Mouse (Mus musculus) spleen, postnatal 10 days (tissue): ENCODE results near the gene Elk4.
A peak's percentile ranks its signal among the peaks of the same experiment; 100 is the strongest.

Source experiments
- DNase-seq, 2 experiments: peaks; one replicate each; pipeline ENCODE4 v3.0.0; 2021 to 2022; ENCODE audit warnings: low spot score in 2 of 2

Gene Elk4

DNA sequence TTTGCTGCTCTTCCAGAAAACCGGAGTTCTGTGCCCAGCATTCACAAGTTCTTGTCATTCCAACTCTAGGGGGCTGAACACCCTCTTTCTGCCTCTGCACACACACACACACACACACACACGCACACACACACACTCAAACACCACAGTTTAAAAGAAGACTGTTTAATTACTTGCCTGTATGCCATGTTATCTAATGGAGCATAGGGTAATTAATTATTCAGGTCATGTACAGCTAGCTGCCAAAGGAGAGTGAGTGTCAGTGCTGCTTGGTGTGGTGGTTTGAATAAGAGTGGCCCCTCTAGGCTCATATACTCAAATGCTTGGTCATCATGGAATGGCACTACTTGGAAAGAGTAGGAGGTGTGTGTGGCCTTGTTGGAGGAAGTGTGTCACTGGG lies 23.6 kb upstream of the Elk4 start:
- no peak for DNase-seq

DNA sequence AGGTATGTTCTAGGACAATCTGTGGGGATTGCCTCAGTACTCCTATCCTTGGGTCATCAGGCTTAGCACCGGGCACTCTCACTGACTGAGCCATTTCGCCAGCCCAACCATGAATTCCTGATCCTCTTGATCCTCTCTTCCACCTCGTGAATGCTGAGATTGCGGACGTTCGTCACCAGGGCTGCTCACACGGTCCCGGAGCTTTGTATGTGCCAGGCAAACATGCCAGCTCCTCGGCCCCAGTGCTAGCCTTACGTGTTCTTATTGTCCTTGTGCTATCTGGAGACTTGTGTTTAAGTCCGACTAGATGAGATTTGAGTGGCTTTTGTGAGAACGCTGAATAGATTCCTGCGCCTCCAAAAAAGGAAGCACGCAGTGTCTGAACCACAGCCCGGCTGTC lies 20.0 kb upstream of the Elk4 start:
- no peak for DNase-seq

DNA sequence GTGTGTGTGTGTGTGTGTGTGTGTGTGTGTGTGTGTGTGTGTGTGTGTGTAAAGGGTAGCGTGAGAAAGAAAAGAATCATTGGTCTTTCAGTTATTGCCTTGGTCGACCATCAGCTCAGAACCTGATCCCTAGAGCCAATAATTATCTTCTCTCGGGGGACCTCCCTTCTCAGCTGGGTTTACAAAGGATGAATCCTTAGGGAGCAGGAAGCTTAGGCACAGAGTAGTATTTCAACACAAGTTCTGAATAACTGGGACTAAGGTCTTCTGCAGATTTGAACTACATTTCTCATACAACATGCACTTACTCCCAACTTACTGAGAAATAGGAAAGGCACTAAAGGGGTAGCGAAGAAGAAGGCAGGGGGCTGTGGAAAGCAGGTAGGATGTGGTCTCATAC lies 17.9 kb upstream of the Elk4 start:
- no peak for DNase-seq

DNA sequence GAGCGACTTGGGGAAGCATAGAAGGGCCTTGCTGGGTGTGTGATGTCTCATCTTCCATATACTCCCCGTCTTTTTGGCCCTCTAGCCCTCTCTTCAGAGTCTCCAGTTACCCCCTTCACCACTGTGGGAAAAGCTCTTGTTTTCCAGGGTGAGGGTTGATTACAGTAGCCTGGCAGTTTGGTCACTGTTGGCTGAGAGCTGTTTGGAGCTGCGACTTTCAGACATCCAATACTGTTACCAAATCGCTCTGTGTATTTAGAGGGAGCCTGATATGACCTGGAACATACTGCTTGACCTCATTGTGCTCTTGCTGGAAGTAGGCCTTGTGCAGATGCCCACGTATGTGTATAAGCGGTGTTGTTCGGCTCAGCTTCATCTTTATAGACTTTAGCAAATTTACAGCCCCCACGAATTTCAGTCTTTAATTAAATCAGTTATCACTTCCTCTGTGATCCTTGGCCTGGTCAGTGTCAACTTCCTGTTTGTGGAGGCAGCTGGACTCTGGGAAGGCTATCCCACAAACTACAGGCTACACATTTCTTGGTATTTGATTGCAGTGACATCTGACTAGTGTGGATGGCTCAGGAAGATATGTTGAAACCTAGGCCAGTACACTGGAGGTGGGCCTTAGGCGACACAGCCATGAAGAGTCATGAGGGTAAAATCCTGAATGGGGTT lies 17.2 kb upstream of the Elk4 start:
- no peak for DNase-seq

DNA sequence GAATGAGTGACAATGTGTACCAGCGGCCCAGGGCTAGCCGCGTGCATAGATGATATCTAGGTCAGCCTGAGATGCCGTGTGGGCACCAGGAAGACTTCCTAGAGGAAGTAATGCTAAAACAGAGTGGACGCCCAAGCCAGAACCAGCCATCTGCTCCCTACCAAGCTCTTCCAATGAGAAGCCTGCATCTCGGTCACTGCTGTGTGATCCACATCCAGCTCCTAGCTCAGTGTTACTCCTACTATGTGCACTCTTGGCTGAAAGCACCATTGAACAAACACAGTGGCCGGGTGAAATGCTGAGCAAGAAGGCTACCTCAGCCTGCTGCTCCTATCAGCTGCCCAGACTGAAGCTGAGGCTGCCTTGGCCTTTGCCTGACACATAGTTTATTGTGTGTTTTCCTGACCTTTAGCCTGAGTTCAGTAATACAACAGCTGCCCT lies 14.8 kb upstream of the Elk4 start:
- DNase-seq, result no peak

DNA sequence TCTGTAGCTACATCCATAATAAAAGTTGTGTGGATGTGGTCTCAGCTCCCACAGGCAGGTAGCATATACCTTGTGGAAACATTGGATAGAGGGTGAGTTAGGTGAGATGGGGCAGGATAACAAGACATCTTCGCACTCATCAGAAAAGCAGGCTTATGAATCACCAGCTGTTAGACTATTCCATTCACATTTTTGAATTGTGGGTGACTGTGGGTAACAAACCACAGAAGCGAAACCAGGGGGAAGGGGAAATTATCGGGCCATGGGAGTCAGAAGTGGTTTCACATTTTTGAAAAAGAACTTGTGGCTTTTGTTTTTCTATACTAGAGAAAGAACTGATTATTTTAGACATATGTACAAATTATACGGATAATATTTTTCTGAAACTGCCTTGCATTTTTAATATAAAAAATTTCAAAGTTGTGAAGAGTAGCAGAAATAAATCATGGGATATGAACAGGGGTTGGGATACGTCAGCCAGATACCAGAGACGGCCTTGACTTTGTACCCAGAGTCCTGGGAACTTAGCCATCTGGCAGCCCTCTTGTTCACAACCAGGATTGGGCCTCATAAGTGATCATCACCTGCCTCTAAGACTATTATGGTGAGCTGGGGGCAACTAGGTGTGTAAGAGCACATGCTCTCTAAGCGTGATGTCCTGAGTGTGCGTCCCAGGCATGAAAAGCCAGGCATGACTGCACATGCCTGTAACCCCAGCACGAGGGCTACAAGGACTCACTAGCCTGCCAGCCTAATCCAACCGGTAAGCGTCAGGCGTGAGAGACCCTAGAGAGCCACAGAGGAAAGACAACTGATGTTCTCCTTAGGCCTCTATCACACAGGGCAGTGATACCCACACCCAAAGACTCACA lies 14.0 kb upstream of the Elk4 start:
- DNase-seq, result no peak

DNA sequence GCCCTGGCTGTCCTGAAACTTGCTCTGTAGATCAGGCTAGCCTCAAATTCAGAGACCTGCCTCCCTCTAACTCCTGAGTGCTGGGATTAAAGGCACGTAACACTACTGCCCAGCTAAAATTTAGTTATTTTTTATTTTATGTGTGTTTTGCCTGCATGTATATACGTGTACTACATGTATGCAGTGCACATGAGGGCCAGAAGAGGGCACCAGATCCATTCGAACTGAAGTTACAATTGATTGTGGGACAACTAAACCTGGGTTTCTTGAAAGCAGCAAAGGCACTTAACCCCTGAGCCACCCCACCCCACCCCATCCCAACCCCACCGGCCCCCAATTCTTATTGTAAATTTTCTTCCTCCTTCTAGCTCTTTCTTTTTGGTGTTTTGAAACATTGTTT lies 12.3 kb upstream of the Elk4 start:
- DNase-seq, result peak; percentile 66 to 85

DNA sequence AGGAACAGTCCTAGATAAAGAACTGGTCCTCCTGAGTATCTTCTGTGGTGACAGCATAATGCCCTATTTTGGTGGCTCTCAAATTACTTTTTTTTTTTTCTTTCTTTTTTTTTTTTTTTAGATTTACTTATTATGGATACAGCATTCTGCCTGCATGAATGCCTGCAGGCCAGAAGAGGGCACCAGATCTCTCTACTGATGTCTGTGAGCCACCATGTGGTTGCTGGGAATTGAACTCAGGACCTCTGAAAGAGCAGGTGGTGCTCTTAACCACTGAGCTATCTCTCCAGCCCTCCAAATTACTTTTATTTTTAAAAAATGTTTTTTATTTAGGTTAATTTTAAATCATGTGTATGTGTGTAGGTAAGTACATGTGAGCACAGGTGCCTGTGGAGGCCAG lies 6.9 kb upstream of the Elk4 start:
- peak in 1 of 2 experiments; percentile 36 for DNase-seq

DNA sequence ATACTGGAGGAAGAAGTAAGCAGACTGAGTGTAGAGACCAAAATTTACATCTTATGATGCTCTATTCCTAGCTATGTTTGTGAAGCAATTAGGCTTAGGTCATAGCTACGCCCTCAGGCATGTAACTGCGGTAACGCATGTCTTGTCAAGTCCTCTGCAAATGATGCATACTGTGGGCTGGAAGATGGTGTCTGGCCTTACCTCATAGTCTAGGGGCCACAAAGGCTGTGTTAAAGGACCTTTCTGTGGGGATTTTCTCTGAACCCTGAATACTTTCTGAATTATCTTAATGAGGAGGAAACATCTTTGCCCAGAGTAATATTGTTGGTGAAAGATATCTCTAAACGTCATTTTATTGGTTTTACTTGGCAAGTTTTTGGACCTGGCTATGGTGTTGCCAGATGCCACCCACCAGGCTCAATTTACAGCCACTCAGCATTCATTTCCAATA lies 5.5 kb upstream of the Elk4 start:
- DNase-seq, result no peak

DNA sequence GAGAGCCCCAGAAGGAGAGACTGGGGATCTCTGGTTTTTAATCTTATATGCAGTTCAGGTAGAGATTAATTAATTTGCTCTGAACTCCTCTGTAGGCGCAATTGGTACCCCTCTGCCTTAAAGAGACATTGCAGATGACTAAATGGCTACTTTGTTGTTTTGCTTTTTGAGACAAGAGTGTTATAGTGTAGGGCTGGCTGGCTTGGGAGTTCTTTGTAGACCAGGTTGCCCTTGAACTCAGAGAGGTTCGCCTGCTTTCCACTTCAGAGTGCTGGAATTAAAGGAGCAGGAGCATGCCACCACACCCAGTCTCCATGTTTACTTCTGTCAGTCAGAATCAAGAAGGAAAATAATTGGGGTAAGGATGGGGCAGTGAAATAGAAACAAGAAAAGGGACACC lies 4.3 kb upstream of the Elk4 start:
- DNase-seq, result no peak

DNA sequence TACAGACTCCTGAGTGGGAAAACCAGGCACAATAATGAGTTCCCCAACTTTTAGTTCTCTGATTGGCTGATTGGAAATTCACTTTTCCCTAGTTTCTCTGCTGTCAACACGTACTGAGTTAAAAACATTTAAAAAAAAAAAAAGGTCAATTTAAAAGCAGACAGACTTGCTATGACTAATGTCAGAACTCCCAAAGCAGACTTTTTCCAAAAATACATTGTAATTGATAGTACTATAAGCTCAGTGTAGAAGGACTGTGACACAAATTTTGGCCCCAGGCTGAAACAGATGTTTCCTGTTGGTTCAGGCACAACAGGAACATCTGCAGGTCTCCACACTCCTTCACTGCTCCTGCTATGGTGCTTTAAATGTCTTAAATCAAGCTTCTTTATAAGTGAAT lies 3.6 kb upstream of the Elk4 start:
- no peak for DNase-seq

DNA sequence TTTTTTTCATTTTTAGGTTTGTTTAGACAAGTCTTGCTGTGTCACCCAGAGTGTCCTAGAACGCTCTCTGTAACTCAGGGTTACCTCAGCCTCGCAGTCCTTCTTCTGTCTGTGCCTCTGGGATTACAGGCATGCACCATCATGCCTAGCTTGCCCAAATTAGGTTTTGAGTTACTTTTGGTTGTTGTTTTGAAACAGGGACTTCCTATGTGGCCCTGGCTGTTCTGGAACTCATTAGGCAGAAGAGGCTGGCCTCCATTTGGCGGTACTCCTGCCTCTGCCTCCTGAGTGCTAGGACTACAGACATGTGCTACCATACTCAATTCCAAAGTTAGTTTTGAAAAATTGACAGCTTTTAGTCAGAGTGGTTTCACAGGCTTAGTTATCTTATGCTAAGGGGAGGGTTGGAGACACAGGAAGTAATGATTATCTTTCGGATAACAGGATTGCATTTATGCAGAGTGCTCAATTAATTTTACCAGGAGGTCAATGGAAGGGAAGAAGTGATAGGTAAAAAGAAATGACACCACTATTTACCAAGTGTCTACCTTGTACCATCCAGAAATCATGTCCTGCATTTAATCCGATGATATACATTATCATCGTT lies 2.7 kb upstream of the Elk4 start:
- DNase-seq, result no peak

DNA sequence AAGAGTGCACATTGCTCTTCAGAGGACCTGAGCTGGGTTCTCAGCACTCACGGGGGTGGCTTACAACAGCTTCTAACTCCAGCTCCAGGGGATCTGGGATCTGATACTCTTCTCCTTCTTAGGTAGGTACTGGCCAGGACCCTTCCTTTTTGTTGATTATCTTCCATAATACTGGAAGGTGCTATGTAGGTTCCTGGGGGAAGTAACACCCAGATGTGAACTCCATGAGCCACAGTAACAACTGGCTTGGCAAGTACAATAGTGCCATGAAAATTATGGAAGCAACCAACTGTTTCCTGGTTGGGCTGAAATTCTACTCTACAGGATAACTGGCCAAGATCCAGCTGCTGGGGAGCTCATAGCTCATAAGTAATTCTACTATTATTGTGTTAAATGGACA lies 1.9 kb upstream of the Elk4 start:
- no peak for DNase-seq

DNA sequence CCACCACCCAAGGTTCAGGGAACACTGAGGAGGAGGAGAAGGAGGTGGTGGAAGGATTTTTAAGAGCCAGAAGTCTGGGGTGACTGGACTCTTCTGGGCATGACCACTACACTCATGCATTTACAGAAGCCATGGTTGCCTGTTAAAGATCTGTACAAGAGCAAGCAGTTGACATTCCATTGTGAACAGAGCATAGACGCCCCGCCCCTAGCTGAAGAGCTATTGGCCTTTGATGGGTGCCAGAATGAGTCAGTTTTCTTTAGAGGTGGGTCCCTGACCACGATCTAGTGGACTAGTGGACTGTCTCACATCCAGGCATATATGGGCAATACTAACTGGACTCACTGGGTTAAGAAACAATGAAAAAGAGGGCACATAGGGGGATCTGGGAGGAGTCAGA lies 1.4 kb upstream of the Elk4 start:
- DNase-seq, result no peak

DNA sequence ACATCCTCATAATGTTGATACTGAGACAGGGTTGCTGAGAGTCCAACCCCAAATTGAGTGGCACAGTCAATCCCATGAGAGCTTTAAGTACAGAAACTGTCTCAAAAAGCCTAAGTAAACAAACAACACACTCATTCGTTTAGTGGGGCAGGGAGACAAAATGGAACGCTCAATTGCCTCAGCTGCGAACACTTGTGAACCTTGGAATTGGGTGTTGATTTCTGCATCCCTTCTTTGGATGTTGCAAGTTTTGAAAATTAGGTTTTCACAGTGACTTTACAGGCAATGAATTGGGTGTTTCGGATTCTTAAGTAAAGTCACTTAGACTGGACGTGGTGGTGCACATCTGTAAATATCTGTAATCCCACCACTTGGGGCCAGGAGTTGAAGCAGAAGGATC lies 686 bp upstream of the Elk4 start:
- DNase-seq, result no peak

DNA sequence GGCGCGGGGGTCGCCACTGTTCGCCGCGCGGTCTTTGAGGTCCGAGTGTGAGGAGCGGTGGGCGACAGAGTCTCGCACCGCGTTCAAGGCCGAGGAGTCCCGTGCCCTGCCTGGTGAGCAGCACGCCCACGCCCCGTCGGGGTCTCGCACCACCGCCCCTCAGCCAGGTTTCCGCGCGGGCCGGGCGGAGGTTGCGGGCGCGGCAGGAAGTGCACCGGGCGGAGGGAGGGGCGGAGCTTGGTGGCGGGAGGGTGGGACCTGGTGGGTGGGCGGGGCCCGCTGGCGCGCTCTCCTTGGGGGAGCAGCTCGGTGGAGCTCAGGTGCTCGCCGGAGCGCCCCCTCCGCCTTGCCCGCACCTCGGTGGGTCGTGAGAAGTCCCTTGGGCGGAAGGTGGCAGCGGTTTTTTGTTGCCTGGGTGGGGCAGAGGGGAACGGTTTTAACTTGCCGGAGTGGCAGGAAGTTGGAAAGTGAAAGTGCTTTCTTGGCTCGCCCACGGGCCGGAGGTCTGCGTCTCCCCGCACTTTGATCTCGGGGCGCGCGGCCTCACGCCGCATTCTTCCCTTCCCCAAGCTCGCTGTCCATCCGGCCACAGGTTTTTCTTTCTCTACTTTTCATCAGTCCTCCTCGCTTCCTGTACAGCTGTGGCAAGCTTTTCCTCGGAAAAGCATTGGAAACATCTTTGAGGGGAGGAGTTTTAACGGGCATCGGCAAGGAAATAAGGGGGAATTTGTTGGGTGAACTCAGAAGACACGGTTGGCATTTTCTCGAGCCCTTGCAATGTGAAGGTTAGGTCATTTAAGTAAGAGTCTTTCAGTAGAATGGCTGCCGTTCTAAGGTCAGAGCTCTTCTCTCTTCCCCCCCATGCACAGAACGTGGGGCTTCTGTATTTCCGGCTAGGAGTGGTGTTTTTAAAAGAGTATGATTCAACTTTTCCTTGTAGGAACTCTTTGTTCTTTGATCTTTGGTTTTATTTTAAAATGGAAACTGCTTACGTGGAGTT lies 721 bp downstream of the Elk4 start:
- peak; percentile 89 to 94 for DNase-seq

DNA sequence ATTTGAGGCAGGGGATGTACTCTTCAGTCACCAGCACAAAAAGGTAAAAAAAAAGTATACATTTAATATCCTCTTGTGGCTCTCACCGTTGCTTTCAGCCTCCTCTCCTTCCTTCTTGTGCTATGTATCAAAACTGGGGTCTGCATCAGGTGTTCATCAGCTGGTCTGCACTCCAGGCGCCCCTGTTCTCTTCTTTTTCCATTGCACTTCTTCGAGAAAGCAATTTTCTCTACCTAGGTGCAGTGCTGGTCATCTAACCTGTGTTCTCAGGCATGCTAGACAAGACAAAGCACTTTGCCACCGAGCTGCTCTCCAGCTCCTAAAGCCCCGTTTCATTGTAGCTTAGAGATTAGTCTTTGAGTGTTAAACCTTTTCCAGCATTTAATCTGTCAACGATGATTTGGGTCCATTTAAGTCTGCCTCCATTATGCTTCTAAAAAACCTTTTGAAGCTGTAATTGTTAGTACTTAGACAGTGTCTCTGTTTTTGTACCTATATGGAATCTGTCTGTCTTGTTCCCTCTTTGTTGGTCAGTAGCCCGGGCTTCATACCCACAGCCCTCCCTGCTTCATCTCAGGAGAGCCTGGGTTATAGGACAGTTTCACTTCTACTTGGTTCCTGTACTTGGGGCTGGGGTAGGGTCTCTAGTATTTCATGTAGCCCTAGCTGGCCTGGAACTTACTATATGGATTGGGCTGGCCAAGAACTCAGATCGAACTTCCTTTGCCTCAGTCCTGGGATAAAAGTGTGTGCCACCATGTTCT lies 1.7 kb downstream of the Elk4 start:
- peak in 1 of 2 experiments; percentile 37 for DNase-seq

DNA sequence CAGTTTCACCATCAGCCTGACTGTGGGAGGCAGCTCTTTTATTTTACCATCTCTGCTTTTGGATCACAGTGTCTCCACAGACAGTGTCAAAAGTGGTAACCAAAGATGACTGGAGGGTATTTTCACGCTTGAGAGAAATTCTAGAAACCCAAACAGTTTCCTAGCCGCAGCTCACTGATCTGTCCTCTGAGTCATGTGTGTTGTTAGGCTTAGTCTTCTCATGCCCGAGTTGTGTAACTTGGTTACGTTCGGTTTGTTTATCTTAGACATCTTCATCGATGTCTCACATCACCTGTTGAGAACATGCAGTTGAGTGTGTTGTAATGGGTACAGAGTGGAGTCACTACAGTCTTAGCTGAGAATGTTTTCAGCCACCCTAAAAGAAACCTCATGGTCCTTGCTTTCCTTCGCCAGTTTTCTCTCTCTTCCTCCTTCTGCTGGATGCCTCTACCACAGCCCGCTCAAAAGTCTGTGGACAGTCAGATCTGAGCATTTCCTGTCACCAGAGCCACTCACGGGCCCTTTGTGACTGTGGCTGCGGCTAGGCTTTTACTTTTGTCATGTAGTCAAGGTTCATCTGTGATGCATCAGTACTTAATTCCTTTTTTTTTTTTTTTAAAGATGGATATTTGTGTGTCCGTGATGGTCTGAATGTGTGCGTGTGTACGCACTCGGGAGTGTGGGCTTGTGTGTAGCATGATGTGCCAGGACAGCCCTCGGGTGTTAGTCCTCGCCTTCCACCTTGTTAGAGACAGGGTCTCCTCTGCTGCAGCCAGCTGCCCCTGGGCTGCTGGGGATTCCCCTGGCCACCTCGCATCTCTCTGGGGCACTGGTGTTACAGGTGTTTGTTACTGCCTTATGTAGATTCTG lies 3.5 kb downstream of the Elk4 start:
- peak; percentile 18 to 57 for DNase-seq

DNA sequence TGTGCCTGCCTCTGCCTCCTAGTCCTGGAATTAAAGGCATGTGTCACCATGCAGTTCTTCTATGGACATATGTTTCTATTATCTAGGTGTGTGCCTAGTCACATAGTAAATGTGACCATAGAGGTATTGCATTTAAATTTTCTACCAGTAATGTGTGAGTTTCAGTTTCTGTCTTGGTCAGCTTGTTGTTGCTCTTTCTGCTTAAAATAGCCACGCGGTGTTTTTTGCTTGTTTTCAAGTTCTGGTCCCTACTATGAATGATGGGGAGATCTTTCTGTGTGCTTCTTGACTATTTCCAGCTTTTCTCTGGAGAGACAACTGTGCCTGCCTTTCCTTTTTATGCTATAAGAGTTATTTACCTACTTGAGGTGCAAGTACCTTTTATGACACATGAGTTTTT lies 4.4 kb downstream of the Elk4 start:
- no peak for DNase-seq

DNA sequence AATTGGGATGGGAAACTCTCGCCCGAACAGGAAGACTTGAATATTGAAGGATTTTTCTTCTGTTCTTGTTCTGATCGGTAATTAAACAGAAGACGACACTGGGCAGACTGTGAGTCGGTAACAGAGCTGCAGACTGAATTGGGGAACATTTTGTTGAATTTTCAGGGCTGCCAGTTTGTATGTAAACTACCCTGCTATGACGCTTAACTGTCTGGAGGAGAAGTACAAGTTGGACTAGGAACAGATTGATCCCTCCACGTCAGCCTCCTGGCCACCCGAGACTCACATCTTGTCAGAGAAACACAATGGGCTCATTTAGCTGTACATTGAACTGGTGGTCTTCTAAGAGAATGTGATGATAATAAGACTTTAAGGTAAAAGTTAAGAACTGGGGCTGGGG lies 5.5 kb downstream of the Elk4 start:
- DNase-seq, result no peak
